Mouse (Mus musculus) hindbrain, embryonic 15.5 days (tissue): ENCODE measurements around the gene Fbxw24. TPM values are rescaled to one million over a fixed set of nuclear protein-coding genes. Genes with fewer than 3 reads are reported as not detected.
"Not testable (repeated sequence)": the region's sequence is repeated elsewhere in the genome, so short reads cannot be mapped to it uniquely, and the experiment has no call there.

ENCODE experiments used
- ATAC-seq: fragments of 200-750 bp; cut with Nextera tagmentation; 2 replicates; pipeline ENCODE4 v1.8.0; 2017; ENCODE audit warnings: low read depth, moderate number of reproducible peaks, moderate TSS enrichment; ENCODE audit not compliant: low FRiP score
- H3K27ac ChIP-seq: fragments of 300-500 bp; sonication (generic); replicated peaks from 2 replicates; pipeline ENCODE4 v1.5.1; 2015; ENCODE audit warnings: mild to moderate bottlenecking, inconsistent platforms
- H3K27me3 ChIP-seq: fragments of 300-500 bp; sonication (generic); 2 replicates; pipeline ENCODE4 v1.6.1; 2015; ENCODE audit warnings: control low read depth, inconsistent platforms
- H3K36me3 ChIP-seq: fragments of 300-500 bp; sonication (generic); 2 replicates; pipeline ENCODE4 v1.6.1; 2015; ENCODE audit warnings: control low read depth, inconsistent platforms
- H3K4me1 ChIP-seq: fragments of 300-500 bp; sonication (generic); replicated peaks from 2 replicates; pipeline ENCODE4 v1.6.1; 2015; ENCODE audit warnings: control low read depth, inconsistent platforms
- H3K4me2 ChIP-seq: fragments of 300-500 bp; sonication (generic); 2 replicates; pipeline ENCODE4 v1.6.1; 2015; ENCODE audit warnings: moderate library complexity, mild to moderate bottlenecking, inconsistent platforms
- H3K4me3 ChIP-seq: fragments of 300-500 bp; sonication (generic); 2 replicates; pipeline ENCODE4 v1.5.1; 2015; ENCODE audit warnings: mild to moderate bottlenecking, inconsistent platforms
- H3K9ac ChIP-seq: fragments of 300-500 bp; sonication (generic); 2 replicates; pipeline ENCODE4 v1.6.1; 2015; ENCODE audit warnings: inconsistent platforms
- H3K9me3 ChIP-seq: fragments of 300-500 bp; sonication (generic); 2 replicates; pipeline ENCODE4 v1.6.1; 2016; ENCODE audit warnings: control low read depth, inconsistent platforms
- WGBS: fragments of 180-500 bp; shearing (Covaris S2); methylation state at CpG from one replicate; pipeline ENCODE4 v1.1.7; 2015; 5-methylcytosine and 5-hydroxymethylcytosine counted together
- polyA plus RNA-seq: library from polyadenylated mRNA; unstranded; fragments of >200 nt; fragmentation: Nextera tagmentation; extraction: Ambion mirVana; gene quantifications from 2 replicates; pipeline ENCODE4 v1.2.1, GENCODE M21; 2015

Fbxw24 gene
- 0.14 TPM in 1 of 2 replicates, not detected in the other for polyA plus RNA-seq

GRCm38 (mm10) chr9:109625957-109626356, at the start of gene Fbxw24:
Gene Fbxw24, minus strand, starts transcription at chr9:109626057.
- not testable (repeated sequence) for ATAC-seq, H3K27ac ChIP-seq, H3K27me3 ChIP-seq, H3K4me2 ChIP-seq, H3K4me3 ChIP-seq, H3K9ac ChIP-seq, H3K9me3 ChIP-seq, H3K36me3 ChIP-seq, H3K4me1 ChIP-seq
- 90% methylated on average over 2 of the region's 2 CpGs for WGBS

- H3K4me3 ChIP-seq, H3K9me3 ChIP-seq, H3K27ac ChIP-seq, H3K27me3 ChIP-seq, H3K9ac ChIP-seq, H3K4me2 ChIP-seq, ATAC-seq, H3K36me3 ChIP-seq, H3K4me1 ChIP-seq: not testable (repeated sequence)
- WGBS: 72% methylated on average over 2 of the region's 2 CpGs
Observed at GRCm38 (mm10) chr9:109664552-109664951, 38.7 kb upstream of the Fbxw24 start, which contains the start of gene Fbxw25. Gene Fbxw25, minus strand, starts transcription at chr9:109664652.

GRCm38 (mm10) chr9:109606837-109607236, 19.0 kb downstream of the Fbxw24 start:
- not testable (repeated sequence) for ATAC-seq, H3K9me3 ChIP-seq, H3K27ac ChIP-seq, H3K4me3 ChIP-seq, H3K9ac ChIP-seq, H3K36me3 ChIP-seq, H3K4me2 ChIP-seq, H3K27me3 ChIP-seq, H3K4me1 ChIP-seq
- WGBS: 46% methylated on average over 5 of the region's 5 CpGs

- not testable (repeated sequence) for H3K36me3 ChIP-seq, H3K9ac ChIP-seq, H3K9me3 ChIP-seq, H3K4me1 ChIP-seq, H3K27me3 ChIP-seq, H3K4me2 ChIP-seq, ATAC-seq, H3K4me3 ChIP-seq, H3K27ac ChIP-seq
- 64% methylated on average over 2 of the region's 2 CpGs for WGBS
Observed at GRCm38 (mm10) chr9:109602128-109602527, 23.7 kb downstream of the Fbxw24 start.

- H3K4me3 ChIP-seq: no peak overlapping the region
- H3K36me3 ChIP-seq: no peaks in the 10 kb centered on the region
- H3K27ac ChIP-seq: no peak overlapping the region
- no peaks in the 10 kb centered on the region for H3K4me1 ChIP-seq
- H3K4me2 ChIP-seq: no peak overlapping the region
- H3K27me3 ChIP-seq: no peaks in the 10 kb centered on the region
- H3K9ac ChIP-seq: no peak overlapping the region
- no peaks in the 10 kb centered on the region for H3K9me3 ChIP-seq
- no peak for ATAC-seq
Observed at GRCm38 (mm10) chr9:109597226-109597625, 28.6 kb downstream of the Fbxw24 start.

GRCm38 (mm10) chr9:109594866-109595265, 31.0 kb downstream of the Fbxw24 start:
- Histone ChIP-seq H3K4me1 (no peaks in the 10 kb centered on the region), H3K4me2 (no peak overlapping the region)
- no peak for ATAC-seq

GRCm38 (mm10) chr9:109568162-109568561, 57.7 kb downstream of the Fbxw24 start, which contains the start of gene Fbxw15:
Gene Fbxw15, minus strand, starts transcription at chr9:109568262.
- not testable (repeated sequence) for H3K27ac ChIP-seq, H3K9ac ChIP-seq, ATAC-seq, H3K4me3 ChIP-seq, H3K27me3 ChIP-seq, H3K4me1 ChIP-seq, H3K9me3 ChIP-seq, H3K4me2 ChIP-seq, H3K36me3 ChIP-seq
- 91% methylated on average over 4 of the region's 4 CpGs for WGBS

More at GRCm38 (mm10) chr9:109594866-109595265, 31.0 kb downstream of the Fbxw24 start:
- H3K9me3 ChIP-seq: no peaks in the 10 kb centered on the region
- no peak overlapping the region for H3K4me3 ChIP-seq
- 90% methylated on average over 2 of the region's 2 CpGs for WGBS
- no peaks in the 10 kb centered on the region for H3K27me3 ChIP-seq
- H3K27ac ChIP-seq: no peak overlapping the region
- no peaks in the 10 kb centered on the region for H3K36me3 ChIP-seq
- no peak overlapping the region for H3K9ac ChIP-seq

GRCm38 (mm10) chr9:109565546-109565945, 60.3 kb downstream of the Fbxw24 start:
- Histone ChIP-seq H3K4me2 (no peak overlapping the region), H3K9me3 (no peaks in the 10 kb centered on the region), H3K27ac (no peak overlapping the region), H3K4me3 (no peak overlapping the region), H3K4me1 (no peaks in the 10 kb centered on the region), H3K27me3 (no peaks in the 10 kb centered on the region), H3K36me3 (no peaks in the 10 kb centered on the region), H3K9ac (no peak overlapping the region)
- ATAC-seq: no peak
- 61% methylated on average over 1 of the region's 1 CpGs for WGBS

GRCm38 (mm10) chr9:109562106-109562505, 63.8 kb downstream of the Fbxw24 start:
- not testable (repeated sequence) for H3K27me3 ChIP-seq, H3K9ac ChIP-seq, ATAC-seq, H3K4me2 ChIP-seq, H3K4me1 ChIP-seq, H3K27ac ChIP-seq, H3K9me3 ChIP-seq, H3K4me3 ChIP-seq, H3K36me3 ChIP-seq

- H3K27me3 ChIP-seq: no peaks in the 10 kb centered on the region
- no peak overlapping the region for H3K27ac ChIP-seq
- H3K9ac ChIP-seq: no peak overlapping the region
- no peaks in the 10 kb centered on the region for H3K36me3 ChIP-seq
- no peak for ATAC-seq
- WGBS: 86% methylated on average over 3 of the region's 3 CpGs
- no peaks in the 10 kb centered on the region for H3K4me1 ChIP-seq
- no peaks in the 10 kb centered on the region for H3K9me3 ChIP-seq
- no peak overlapping the region for H3K4me3 ChIP-seq
- no peak overlapping the region for H3K4me2 ChIP-seq
Observed at GRCm38 (mm10) chr9:109552483-109552882, 73.4 kb downstream of the Fbxw24 start.

Other genes with a start within 250 kb of the Fbxw24 start
- not detected in 2 replicates for gene Fbxw22, start 221.8 kb downstream of the Fbxw24 start, polyA plus RNA-seq
- gene Fbxw16, start 176.9 kb downstream of the Fbxw24 start, polyA plus RNA-seq: not detected in 2 replicates
- not detected in 2 replicates for gene Fbxw19, start 130.2 kb downstream of the Fbxw24 start, polyA plus RNA-seq
- gene Fbxw15, start 57.8 kb downstream of the Fbxw24 start, polyA plus RNA-seq: 0.10 and 0.14 TPM in 2 replicates
- not detected in 2 replicates for gene Fbxw25, start 38.6 kb upstream of the Fbxw24 start, polyA plus RNA-seq
- gene Fbxw18, start 76.6 kb upstream of the Fbxw24 start, polyA plus RNA-seq: 0.17 TPM in 1 of 2 replicates, not detected in the other
- not detected in 2 replicates for gene Fbxw26, start 120.0 kb upstream of the Fbxw24 start, polyA plus RNA-seq
- gene Fbxw27, start 164.6 kb upstream of the Fbxw24 start, polyA plus RNA-seq: 0.41 TPM in 1 of 2 replicates, not detected in the other
- 0.21 TPM in 1 of 2 replicates, not detected in the other for gene Spink8, start 186.2 kb upstream of the Fbxw24 start, polyA plus RNA-seq
- 70.6 and 72.9 TPM in 2 replicates for gene Nme6, start 206.7 kb upstream of the Fbxw24 start, polyA plus RNA-seq
- 0.51 and 0.75 TPM in 2 replicates for gene Camp, start 223.6 kb upstream of the Fbxw24 start, polyA plus RNA-seq
- 12.9 and 14.0 TPM in 2 replicates for gene Cdc25a, start 249.5 kb upstream of the Fbxw24 start, polyA plus RNA-seq